Mouse (Mus musculus) thymus, adult 2 months (tissue): ENCODE data around the gene Sez6l. TPM values are rescaled to one million over a fixed set of nuclear protein-coding genes. Genes with fewer than 3 reads are reported as not detected.

ENCODE experiments used
- DNase-seq: peaks from one replicate; pipeline ENCODE4 v3.0.0; 2021
- H3K27ac ChIP-seq: fragments of 200-500 bp; 2 replicates; pipeline ENCODE4 v1.5.1; 2012; ENCODE audit warnings: low read length, control low read depth; ENCODE audit not compliant: control insufficient read depth, insufficient read depth
- H3K27me3 ChIP-seq: fragments of 200-500 bp; 2 replicates; pipeline ENCODE4 v1.6.1; 2012; ENCODE audit warnings: mild to moderate bottlenecking, low read length, moderate library complexity, mixed read lengths; ENCODE audit not compliant: control insufficient read depth, insufficient read depth
- H3K36me3 ChIP-seq: fragments of 200-500 bp; 2 replicates; pipeline ENCODE4 v1.6.1; 2012; ENCODE audit warnings: mild to moderate bottlenecking, low read length, moderate library complexity; ENCODE audit not compliant: control insufficient read depth, insufficient read depth
- H3K4me1 ChIP-seq: fragments of 200-500 bp; replicated peaks from 2 replicates; pipeline ENCODE4 v1.6.1; 2012; ENCODE audit warnings: low read length; ENCODE audit not compliant: control insufficient read depth, insufficient read depth
- H3K4me3 ChIP-seq: fragments of 200-500 bp; 2 replicates; pipeline ENCODE4 v1.5.1; 2012; ENCODE audit warnings: mild to moderate bottlenecking, low read length, control low read depth, moderate library complexity; ENCODE audit not compliant: control insufficient read depth, insufficient read depth
- CTCF ChIP-seq: fragments of 200-500 bp; IDR thresholded peaks from 2 replicates; pipeline ENCODE4 v1.5.1; 2012; ENCODE audit warnings: mild to moderate bottlenecking, control low read depth, low read length, moderate library complexity, borderline replicate concordance; ENCODE audit not compliant: control insufficient read depth, poor library complexity, insufficient read depth; ENCODE audit errors: extremely low read depth
- POLR2A ChIP-seq: fragments of 200-500 bp; IDR thresholded peaks from 2 replicates; pipeline ENCODE4 v1.6.1; 2012; ENCODE audit warnings: mild to moderate bottlenecking, low read length, control low read depth, moderate library complexity; ENCODE audit not compliant: control insufficient read depth, poor library complexity, insufficient read depth; ENCODE audit errors: extremely low read depth
- WGBS: fragments of 180-500 bp; shearing (Covaris S2); methylation state at CpG from one replicate; pipeline ENCODE4 v1.1.7; 2018; 5-methylcytosine and 5-hydroxymethylcytosine counted together
- polyA plus RNA-seq: library from polyadenylated mRNA; depleted of rRNA; stranded (reverse); fragments of >200 nt; gene quantifications from 2 replicates; pipeline ENCODE4 v1.2.3, GENCODE M21; 2012

Gene Sez6l
- polyA plus RNA-seq, 1 experiment: 1.8 TPM

DNA sequence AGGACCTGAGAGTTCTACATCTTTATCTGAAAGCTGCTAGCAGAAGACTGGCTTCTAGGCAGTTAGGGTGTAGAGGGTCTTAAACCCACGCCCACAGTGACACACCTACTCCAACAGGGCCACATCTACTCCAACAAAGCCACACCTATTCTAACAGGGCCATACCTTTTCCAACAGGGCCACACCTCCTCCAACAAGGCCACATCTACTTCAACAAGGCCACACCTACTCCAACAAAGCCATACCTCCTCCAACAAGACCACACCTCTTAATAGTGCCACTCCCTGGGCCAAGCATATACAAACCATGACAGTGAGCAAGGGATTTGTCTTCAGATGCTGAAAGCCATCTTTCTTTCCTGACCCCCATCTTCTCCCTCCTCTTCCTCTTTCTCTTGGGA, 14.7 kb upstream of the Sez6l start:
- H3K4me1 ChIP-seq: no peaks in the 10 kb centered on the region
- 70% methylated on average over 1 of the region's 1 CpGs for WGBS
- H3K27ac ChIP-seq: no peak overlapping the region
- H3K4me3 ChIP-seq: no peak overlapping the region
- H3K36me3 ChIP-seq: no peaks in the 10 kb centered on the region
- no peaks in the 10 kb centered on the region for H3K27me3 ChIP-seq
- TF ChIP-seq CTCF (no peak), POLR2A (no peak)
- DNase-seq: no peak

DNA sequence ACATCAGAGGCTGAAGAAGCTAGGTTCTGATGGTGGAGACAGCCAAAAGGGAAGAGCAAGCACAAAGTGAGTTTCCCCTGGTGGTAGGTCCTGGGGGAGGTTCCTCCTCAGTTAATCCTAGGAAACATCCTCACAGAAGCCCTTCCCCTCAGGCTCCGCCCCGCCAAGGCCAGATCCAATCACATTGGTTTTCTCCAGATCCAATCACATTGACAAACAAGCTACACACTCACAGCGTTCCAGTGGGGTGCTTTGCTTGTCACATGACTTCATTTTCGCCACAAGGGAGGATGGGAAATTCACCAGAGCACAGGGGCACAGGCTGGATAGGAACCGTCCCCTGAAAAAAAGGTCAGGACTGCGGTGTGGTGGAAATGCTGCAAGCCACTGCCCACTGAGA, 9.1 kb upstream of the Sez6l start:
- WGBS: 53% methylated on average over 6 of the region's 6 CpGs

DNA sequence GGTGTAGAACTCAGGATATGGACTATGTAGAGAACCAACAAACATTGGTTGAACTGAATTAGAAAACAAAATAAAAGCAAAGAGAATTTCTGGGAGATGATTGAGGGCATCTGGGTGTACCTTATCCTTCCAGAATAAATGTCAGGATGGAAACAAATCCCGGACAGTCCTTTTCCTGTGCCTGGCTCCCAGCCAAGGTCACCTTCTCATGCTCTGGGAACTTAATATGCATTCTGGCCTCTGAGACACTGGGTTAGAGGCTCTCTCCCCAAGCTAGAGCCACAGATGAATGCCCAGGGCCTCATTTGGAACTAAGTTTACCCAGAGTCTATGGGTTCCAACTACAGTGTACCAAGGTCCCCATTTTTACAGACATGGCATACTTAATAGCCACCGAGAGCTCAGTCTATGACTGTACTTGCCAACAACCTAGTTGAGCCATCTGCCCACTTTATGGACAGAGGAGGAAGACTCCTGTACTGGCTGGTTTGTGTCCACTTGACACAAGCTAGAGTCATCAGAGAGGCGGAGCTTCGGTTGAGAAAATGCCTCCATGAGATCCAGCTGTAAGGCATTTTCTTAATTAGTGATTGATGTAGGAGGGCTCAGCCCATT, 7.3 kb upstream of the Sez6l start:
- 90% methylated on average over 4 of the region's 4 CpGs for WGBS
- no peak for DNase-seq
- Histone ChIP-seq H3K27ac (no peak overlapping the region), H3K4me1 (no peaks in the 10 kb centered on the region), H3K36me3 (no peaks in the 10 kb centered on the region), H3K4me3 (no peak overlapping the region), H3K27me3 (no peaks in the 10 kb centered on the region)
- TF ChIP-seq CTCF (no peak), POLR2A (no peak)

More for the DNA sequence above, 9.1 kb upstream of the Sez6l start:
- no peaks in the 10 kb centered on the region for H3K36me3 ChIP-seq
- H3K4me1 ChIP-seq: no peaks in the 10 kb centered on the region
- no peaks in the 10 kb centered on the region for H3K27me3 ChIP-seq
- H3K27ac ChIP-seq: no peak overlapping the region
- DNase-seq: no peak
- TF ChIP-seq CTCF (no peak), POLR2A (no peak)
- H3K4me3 ChIP-seq: no peak overlapping the region

DNA sequence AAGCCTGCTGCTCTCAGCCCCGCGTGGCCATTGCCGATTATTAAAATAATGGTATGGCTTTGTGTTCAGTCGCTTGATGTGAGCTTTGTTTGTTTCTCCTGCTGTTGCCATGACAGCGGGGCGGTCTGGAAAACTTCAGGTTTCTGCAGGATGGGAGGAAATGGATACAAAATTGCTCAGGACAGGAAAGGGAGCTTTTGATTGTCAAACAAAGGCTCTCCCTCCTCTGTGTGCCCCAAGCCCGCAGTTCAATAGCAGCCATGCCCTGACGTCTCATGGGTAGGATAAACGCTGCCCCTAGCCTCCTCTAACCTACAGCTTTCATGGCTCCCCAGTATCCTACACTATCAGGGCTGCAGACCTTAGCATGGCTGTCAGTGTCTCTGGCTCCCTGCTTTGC, 6.3 kb upstream of the Sez6l start:
- Histone ChIP-seq H3K27ac (no peak overlapping the region), H3K36me3 (no peaks in the 10 kb centered on the region), H3K27me3 (no peaks in the 10 kb centered on the region), H3K4me3 (no peak overlapping the region), H3K4me1 (no peaks in the 10 kb centered on the region)
- DNase-seq: no peak
- 28% methylated on average over 9 of the region's 9 CpGs for WGBS
- TF ChIP-seq POLR2A (no peak), CTCF (no peak)

DNA sequence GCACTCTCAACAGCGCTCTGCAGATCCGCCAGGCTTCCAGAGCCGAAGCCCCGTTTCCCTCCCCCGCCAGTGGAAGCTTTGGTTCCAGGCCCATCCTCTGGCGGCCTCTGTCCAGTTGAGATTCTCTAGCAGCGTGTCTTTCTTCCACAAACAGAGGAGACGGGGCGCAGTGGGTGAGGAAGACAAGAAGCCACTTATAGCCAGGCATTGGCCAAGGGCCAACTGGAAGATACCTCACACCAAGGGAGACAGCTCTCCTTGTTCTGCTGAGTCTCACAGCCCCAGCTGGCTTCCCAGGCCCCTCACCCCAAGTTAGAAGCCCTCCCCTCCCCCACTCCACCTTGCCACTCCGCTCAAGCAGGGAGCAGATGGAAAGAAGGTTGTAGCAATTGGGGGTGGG, 765 bp upstream of the Sez6l start:
- Histone ChIP-seq H3K36me3 (no peaks in the 10 kb centered on the region), H3K27me3 (peaks cover 2% of the 10 kb centered on the region; the same call in 1 of the 2 replicates), H3K4me3 (no peak overlapping the region), H3K27ac (no peak overlapping the region), H3K4me1 (no peaks in the 10 kb centered on the region)
- 17% methylated on average over 10 of the region's 10 CpGs for WGBS
- no peak for DNase-seq
- TF ChIP-seq CTCF (no peak), POLR2A (no peak)

DNA sequence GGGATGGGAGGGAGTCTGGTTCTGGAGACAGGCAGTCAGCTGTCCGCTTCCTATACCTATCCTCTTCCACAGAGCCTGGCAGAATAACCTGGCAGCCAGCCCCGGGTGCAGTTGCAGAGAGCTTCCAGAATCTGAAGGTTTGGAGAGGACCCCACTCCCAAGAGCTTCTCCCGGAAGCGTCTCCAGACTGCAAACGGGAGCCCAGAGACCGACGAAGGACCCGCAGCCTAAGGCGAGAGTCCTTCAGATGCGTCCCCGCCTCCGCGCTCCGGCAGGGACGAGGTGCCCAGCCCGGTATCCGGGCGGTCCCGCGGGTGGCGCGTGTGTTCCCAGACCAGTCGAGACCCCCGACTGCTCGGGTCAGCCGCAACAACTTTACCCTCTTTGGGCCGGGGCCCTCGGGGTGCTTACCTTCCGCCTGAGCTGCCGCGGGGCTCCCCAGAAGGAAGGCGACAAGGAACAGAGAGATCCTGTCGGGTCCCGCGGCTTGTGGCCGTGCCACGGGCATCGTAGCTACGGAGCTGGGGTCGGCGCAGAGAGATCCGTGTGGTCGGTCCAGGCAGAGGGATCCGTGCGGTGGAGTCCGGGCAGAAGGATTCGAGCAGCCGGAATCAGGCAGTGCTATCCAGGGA, 508 bp downstream of the Sez6l start:
- Histone ChIP-seq H3K4me3 (no peak overlapping the region), H3K36me3 (no peaks in the 10 kb centered on the region), H3K27me3 (peaks cover 2% of the 10 kb centered on the region; the same call in 1 of the 2 replicates), H3K27ac (no peak overlapping the region), H3K4me1 (no peaks in the 10 kb centered on the region)
- WGBS: 7% methylated on average over 48 of the region's 48 CpGs
- TF ChIP-seq POLR2A (no peak), CTCF (no peak)
- DNase-seq: no peak
